Mouse (Mus musculus): Measurements from ENCODE around the gene Syt14. TPM values are rescaled to one million over a fixed set of nuclear protein-coding genes. Genes with fewer than 3 reads are reported as not detected.

Syt14 gene
- polyA plus RNA-seq, 1 experiment from 2014 or later = 8.4 TPM

- no peaks in the 10 kb centered on the region for H3K27me3 ChIP-seq (ENCODE audit: control insufficient read depth, insufficient read depth, low read length)
- ATAC-seq (replicated peaks; ENCODE audit: low FRiP score) (no peak), DNase-seq (ENCODE audit: low spot score) (no peak)
- H3K4me2 ChIP-seq (ENCODE audit: low read depth, low read length, severe bottlenecking) = no peak overlapping the region
- H3K36me3 ChIP-seq (ENCODE audit: control insufficient read depth, insufficient read depth, low read length) = no peaks in the 10 kb centered on the region
- WGBS = 84% methylated on average over 3 of the region's 3 CpGs
- H3K4me1 ChIP-seq (replicated peaks; ENCODE audit: control insufficient read depth, insufficient read depth, low read length) = no peaks in the 10 kb centered on the region
- H3K4me3 ChIP-seq (ENCODE audit: low read depth, low read length) = no peak overlapping the region
- no peaks in the 10 kb centered on the region for H3K9me3 ChIP-seq (ENCODE audit: control insufficient read depth, low read length)
- H3K9ac ChIP-seq (ENCODE audit: low read length) = no peak overlapping the region
- H3K27ac ChIP-seq (ENCODE audit: low read depth, low read length) = no peak overlapping the region
These were observed 134.7 kb downstream of the Syt14 start for GRCm38 (mm10) chr1:192900913-192901312.

- ATAC-seq (replicated peaks; ENCODE audit: low FRiP score) = no peak
- 9% methylated on average over 2 of the region's 2 CpGs for WGBS
- H3K9me3 ChIP-seq (ENCODE audit: control insufficient read depth, low read length) = no peaks in the 10 kb centered on the region
- no peak overlapping the region for H3K4me2 ChIP-seq (ENCODE audit: low read depth, low read length, severe bottlenecking)
- no peaks in the 10 kb centered on the region for H3K4me1 ChIP-seq (replicated peaks; ENCODE audit: control insufficient read depth, insufficient read depth, low read length)
- no peak overlapping the region for H3K9ac ChIP-seq (ENCODE audit: low read length)
- no peaks in the 10 kb centered on the region for H3K36me3 ChIP-seq (ENCODE audit: control insufficient read depth, insufficient read depth, low read length)
- H3K4me3 ChIP-seq (ENCODE audit: low read depth, low read length) = no peak overlapping the region
- DNase-seq (ENCODE audit: low spot score) = no peak
- no peak overlapping the region for H3K27ac ChIP-seq (ENCODE audit: low read depth, low read length)
- no peaks in the 10 kb centered on the region for H3K27me3 ChIP-seq (ENCODE audit: control insufficient read depth, insufficient read depth, low read length)
These were observed 136.8 kb downstream of the Syt14 start for GRCm38 (mm10) chr1:192898742-192899141.

- Histone ChIP-seq H3K27me3 (ENCODE audit: control insufficient read depth, insufficient read depth, low read length) (no peaks in the 10 kb centered on the region), H3K4me2 (ENCODE audit: low read depth, low read length, severe bottlenecking) (no peak overlapping the region), H3K9ac (ENCODE audit: low read length) (no peak overlapping the region), H3K36me3 (ENCODE audit: control insufficient read depth, insufficient read depth, low read length) (no peaks in the 10 kb centered on the region), H3K4me3 (ENCODE audit: low read depth, low read length) (no peak overlapping the region), H3K9me3 (ENCODE audit: control insufficient read depth, low read length) (no peaks in the 10 kb centered on the region), H3K4me1 (replicated peaks; ENCODE audit: control insufficient read depth, insufficient read depth, low read length) (no peaks in the 10 kb centered on the region), H3K27ac (ENCODE audit: low read depth, low read length) (no peak overlapping the region)
- ATAC-seq (replicated peaks; ENCODE audit: low FRiP score) (no peak), DNase-seq (ENCODE audit: low spot score) (no peak)
- 71% methylated on average over 10 of the region's 10 CpGs for WGBS
These were observed 138.4 kb downstream of the Syt14 start for GRCm38 (mm10) chr1:192897218-192897617.

- Histone ChIP-seq H3K4me3 (ENCODE audit: low read depth, low read length) (no peak overlapping the region), H3K27ac (ENCODE audit: low read depth, low read length) (no peak overlapping the region), H3K4me1 (replicated peaks; ENCODE audit: control insufficient read depth, insufficient read depth, low read length) (no peaks in the 10 kb centered on the region), H3K4me2 (ENCODE audit: low read depth, low read length, severe bottlenecking) (no peak overlapping the region), H3K9ac (ENCODE audit: low read length) (no peak overlapping the region), H3K9me3 (ENCODE audit: control insufficient read depth, low read length) (no peaks in the 10 kb centered on the region), H3K36me3 (ENCODE audit: control insufficient read depth, insufficient read depth, low read length) (no peaks in the 10 kb centered on the region), H3K27me3 (ENCODE audit: control insufficient read depth, insufficient read depth, low read length) (no peaks in the 10 kb centered on the region)
- DNase-seq (ENCODE audit: low spot score) (no peak), ATAC-seq (replicated peaks; ENCODE audit: low FRiP score) (no peak)
- WGBS = 92% methylated on average over 3 of the region's 3 CpGs
These were observed 139.5 kb downstream of the Syt14 start for GRCm38 (mm10) chr1:192896076-192896475.

- ATAC-seq (replicated peaks; ENCODE audit: low FRiP score) (no peak), DNase-seq (ENCODE audit: low spot score) (no peak)
- Histone ChIP-seq H3K4me2 (ENCODE audit: low read depth, low read length, severe bottlenecking) (no peak overlapping the region), H3K4me3 (ENCODE audit: low read depth, low read length) (no peak overlapping the region), H3K9ac (ENCODE audit: low read length) (no peak overlapping the region), H3K27me3 (ENCODE audit: control insufficient read depth, insufficient read depth, low read length) (no peaks in the 10 kb centered on the region), H3K9me3 (ENCODE audit: control insufficient read depth, low read length) (no peaks in the 10 kb centered on the region), H3K36me3 (ENCODE audit: control insufficient read depth, insufficient read depth, low read length) (no peaks in the 10 kb centered on the region), H3K4me1 (replicated peaks; ENCODE audit: control insufficient read depth, insufficient read depth, low read length) (no peaks in the 10 kb centered on the region), H3K27ac (ENCODE audit: low read depth, low read length) (no peak overlapping the region)
- WGBS = 86% methylated on average over 3 of the region's 3 CpGs
These were observed 144.9 kb downstream of the Syt14 start for GRCm38 (mm10) chr1:192890716-192891115.

- no peaks in the 10 kb centered on the region for H3K36me3 ChIP-seq (ENCODE audit: control insufficient read depth, insufficient read depth, low read length)
- ATAC-seq (replicated peaks; ENCODE audit: low FRiP score) = no peak
- H3K4me1 ChIP-seq (replicated peaks; ENCODE audit: control insufficient read depth, insufficient read depth, low read length) = no peaks in the 10 kb centered on the region
- no peak for DNase-seq (ENCODE audit: low spot score)
- H3K4me3 ChIP-seq (ENCODE audit: low read depth, low read length) = no peak overlapping the region
- H3K27me3 ChIP-seq (ENCODE audit: control insufficient read depth, insufficient read depth, low read length) = no peaks in the 10 kb centered on the region
- no peak overlapping the region for H3K27ac ChIP-seq (ENCODE audit: low read depth, low read length)
- H3K9ac ChIP-seq (ENCODE audit: low read length) = no peak overlapping the region
- H3K9me3 ChIP-seq (ENCODE audit: control insufficient read depth, low read length) = no peaks in the 10 kb centered on the region
- no peak overlapping the region for H3K4me2 ChIP-seq (ENCODE audit: low read depth, low read length, severe bottlenecking)
- 75% methylated on average over 2 of the region's 2 CpGs for WGBS
These were observed 152.8 kb downstream of the Syt14 start for GRCm38 (mm10) chr1:192882617-192883295.

- H3K27me3 ChIP-seq (ENCODE audit: control insufficient read depth, insufficient read depth, low read length) = no peaks in the 10 kb centered on the region
- no peaks in the 10 kb centered on the region for H3K4me1 ChIP-seq (replicated peaks; ENCODE audit: control insufficient read depth, insufficient read depth, low read length)
- no peak for DNase-seq (ENCODE audit: low spot score)
- no peaks in the 10 kb centered on the region for H3K36me3 ChIP-seq (ENCODE audit: control insufficient read depth, insufficient read depth, low read length)
- H3K27ac ChIP-seq (ENCODE audit: low read depth, low read length) = no peak overlapping the region
- no peak overlapping the region for H3K4me3 ChIP-seq (ENCODE audit: low read depth, low read length)
- H3K9ac ChIP-seq (ENCODE audit: low read length) = no peak overlapping the region
- ATAC-seq (replicated peaks; ENCODE audit: low FRiP score) = no peak
- 81% methylated on average over 4 of the region's 4 CpGs for WGBS
- H3K4me2 ChIP-seq (ENCODE audit: low read depth, low read length, severe bottlenecking) = no peak overlapping the region
- no peaks in the 10 kb centered on the region for H3K9me3 ChIP-seq (ENCODE audit: control insufficient read depth, low read length)
These were observed 155.4 kb downstream of the Syt14 start for GRCm38 (mm10) chr1:192880130-192880529.

GRCm38 (mm10) chr1:192879086-192879580 lies 156.4 kb downstream of the Syt14 start:
- DNase-seq (ENCODE audit: low spot score) (no peak), ATAC-seq (replicated peaks; ENCODE audit: low FRiP score) (no peak)
- no peaks in the 10 kb centered on the region for H3K9me3 ChIP-seq (ENCODE audit: control insufficient read depth, low read length)
- H3K4me1 ChIP-seq (replicated peaks; ENCODE audit: control insufficient read depth, insufficient read depth, low read length) = no peaks in the 10 kb centered on the region
- WGBS = 89% methylated on average over 7 of the region's 7 CpGs
- no peaks in the 10 kb centered on the region for H3K36me3 ChIP-seq (ENCODE audit: control insufficient read depth, insufficient read depth, low read length)
- H3K27ac ChIP-seq (ENCODE audit: low read depth, low read length) = no peak overlapping the region
- H3K4me3 ChIP-seq (ENCODE audit: low read depth, low read length) = no peak overlapping the region
- H3K27me3 ChIP-seq (ENCODE audit: control insufficient read depth, insufficient read depth, low read length) = no peaks in the 10 kb centered on the region
- no peak overlapping the region for H3K4me2 ChIP-seq (ENCODE audit: low read depth, low read length, severe bottlenecking)
- no peak overlapping the region for H3K9ac ChIP-seq (ENCODE audit: low read length)

- H3K36me3 ChIP-seq (ENCODE audit: control insufficient read depth, insufficient read depth, low read length) = no peaks in the 10 kb centered on the region
- DNase-seq (ENCODE audit: low spot score) = no peak
- H3K4me1 ChIP-seq (replicated peaks; ENCODE audit: control insufficient read depth, insufficient read depth, low read length) = no peaks in the 10 kb centered on the region
- H3K27me3 ChIP-seq (ENCODE audit: control insufficient read depth, insufficient read depth, low read length) = no peaks in the 10 kb centered on the region
- no peak overlapping the region for H3K9ac ChIP-seq (ENCODE audit: low read length)
- WGBS = 66% methylated on average over 5 of the region's 5 CpGs
- H3K4me2 ChIP-seq (ENCODE audit: low read depth, low read length, severe bottlenecking) = no peak overlapping the region
- no peak overlapping the region for H3K27ac ChIP-seq (ENCODE audit: low read depth, low read length)
- no peak overlapping the region for H3K4me3 ChIP-seq (ENCODE audit: low read depth, low read length)
- H3K9me3 ChIP-seq (ENCODE audit: control insufficient read depth, low read length) = no peaks in the 10 kb centered on the region
- no peak for ATAC-seq (replicated peaks; ENCODE audit: low FRiP score)
These were observed 162.7 kb downstream of the Syt14 start for GRCm38 (mm10) chr1:192872841-192873240.
